In genomic region chr11:79131949-79132411, GRCm38 (mm10) we compare ENCODE assay signal across 12 mouse cellular contexts. TPM values are rescaled to one million over a fixed set of nuclear protein-coding genes. Genes with fewer than 3 reads are reported as not detected.
DNase-seq lines count a peak whose midpoint lies in the region; ATAC-seq and TF ChIP-seq lines count a peak whose summit lies in the region.
"Had no signal": no experiment of that assay in that cellular context is flagged by ENCODE, and none has a peak within 500 bp of the region (broad histone marks: within the 10 kb centered on the region; RNA-seq: fewer than 3 reads in every experiment).

No protein-coding gene starts in this region.

- no peak overlapping the region for H3K9ac ChIP-seq in heart, postnatal 0 days (replicated peaks; ENCODE audit: low read depth, low read length)
- no peak overlapping the region for H3K9ac ChIP-seq in heart, adult 2 months (ENCODE audit: low read depth, low read length)
- H3K9ac ChIP-seq: hindbrain, embryonic 15.5 days had no signal

- H3K4me3 ChIP-seq in heart, postnatal 0 days (ENCODE audit: low read depth, low read length): no peak overlapping the region
- no peak overlapping the region for H3K4me3 ChIP-seq in heart, adult 2 months
- H3K4me3 ChIP-seq: hindbrain, embryonic 15.5 days; myocyte had no signal

- H3K9me3 ChIP-seq in heart, postnatal 0 days (replicated peaks; ENCODE audit: control insufficient read depth, low read length): 0 out of 2 replicates have a peak, but pooled peaks cover 3% of the 10 kb centered on the region
- H3K9me3 ChIP-seq: hindbrain, embryonic 15.5 days had no signal

- H3K27ac ChIP-seq in heart, postnatal 0 days (ENCODE audit: low read depth): no peak overlapping the region
- H3K27ac ChIP-seq in heart, adult 2 months: no peak overlapping the region
- H3K27ac ChIP-seq: hindbrain, embryonic 15.5 days had no signal

- no peaks in the 10 kb centered on the region for H3K27me3 ChIP-seq in heart, postnatal 0 days (ENCODE audit: control insufficient read depth, insufficient read depth, low read length)
- no peaks in the 10 kb centered on the region for H3K27me3 ChIP-seq in heart, adult 2 months (ENCODE audit: control insufficient read depth, insufficient read depth, low read length)
- H3K27me3 ChIP-seq: hindbrain, embryonic 15.5 days had no signal

- TF ChIP-seq POLR2A in heart, adult 2 months (IDR thresholded peaks at IDR 0.05; ENCODE audit: insufficient read depth, low read depth, low read length): no peak

- intact Hi-C loops in heart, adult 2 months (cut with DNase I): no loop called here

- peaks cover 37% of the 10 kb centered on the region for H3K4me1 ChIP-seq in heart, postnatal 0 days (ENCODE audit: control insufficient read depth, insufficient read depth)
- peaks cover 25% of the 10 kb centered on the region for H3K4me1 ChIP-seq in heart, adult 2 months (ENCODE audit: control insufficient read depth, insufficient read depth, low read length)

- H3K4me2 ChIP-seq in heart, postnatal 0 days (ENCODE audit: low read depth, low read length): no peak overlapping the region
- H3K4me2 ChIP-seq: hindbrain, embryonic 15.5 days had no signal

- TF ChIP-seq CTCF in heart, postnatal 0 days (IDR thresholded peaks at IDR 0.05; ENCODE audit: low read depth): no peak
- no peak for TF ChIP-seq CTCF in heart, adult 2 months (IDR thresholded peaks at IDR 0.05)

- no peak for TF ChIP-seq EP300 in heart, postnatal 0 days (IDR thresholded peaks at IDR 0.05; ENCODE audit: low read depth)
- TF ChIP-seq EP300 in heart, adult 2 months (IDR thresholded peaks at IDR 0.05; ENCODE audit: insufficient read depth, low read depth, low read length): no peak

- no peaks in the 10 kb centered on the region for H3K36me3 ChIP-seq in heart, postnatal 0 days (replicated peaks; ENCODE audit: control insufficient read depth, insufficient read depth, low read length)
- H3K36me3 ChIP-seq in heart, adult 2 months (ENCODE audit: control insufficient read depth, insufficient read depth, low read length): no peaks in the 10 kb centered on the region
- H3K36me3 ChIP-seq: hindbrain, embryonic 15.5 days had no signal

- DNase-seq in heart, postnatal 0 days (ENCODE audit: low spot score): peak; percentile 13
- DNase-seq in heart, adult 2 months: no peak
- peak; percentile 87 for DNase-seq in CD4-positive helper T cell, adult 2 months (ENCODE audit: low read depth, low spot score)
- DNase-seq in R1 (ENCODE audit: low read depth, low spot score): peak; percentile 45
- no peak for DNase-seq in right cerebral cortex, postnatal 4 days
- DNase-seq in layer of hippocampus, adult 18-20 months (ENCODE audit: low spot score in 2 of 2): no peak
- no peak for DNase-seq in left cerebral cortex, adult 8-10 months (ENCODE audit: low spot score in 2 of 2)
- DNase-seq: right cerebral cortex, postnatal 14 days had no signal

- no peaks in the 10 kb centered on the region for H3K79me2 ChIP-seq in heart, adult 2 months (replicated peaks; ENCODE audit: control insufficient read depth, insufficient read depth, low read length)

- WGBS in heart, postnatal 0 days: 32% methylated on average over 9 of the region's 9 CpGs
- WGBS in heart, adult 2 months: 36% methylated on average over 9 of the region's 9 CpGs

- 0 out of 2 replicates have a peak, but pooled peaks have one; percentile 8 for ATAC-seq in heart, postnatal 0 days (ENCODE audit: insufficient read depth, low read depth)
- ATAC-seq in megakaryocyte, adult 5-6 weeks (ENCODE audit: poor library complexity, severe bottlenecking): peak; percentile 29
- ATAC-seq: forebrain, embryonic 16.5 days had no signal

RNA-seq across cellular contexts. Expression of gene Ksr1, which starts 14.2 kb away (rescaled TPM):
- total RNA-seq in heart, postnatal 0 days (2014; rRNA removed; ENCODE audit: low replicate concordance): 7.7 and 15.2 TPM in 2 replicates
- 1.3 and 1.5 TPM in 2 replicates for polyA plus RNA-seq in heart, postnatal 0 days (2015; fragmentation: Nextera tagmentation; extraction: Ambion mirVana)
- total RNA-seq in heart, adult 2 months (2021): 1 to 10 TPM; 5.1 to 7.0 TPM
- polyA plus RNA-seq in heart, adult 2 months (2012; rRNA removed): 6.7 and 7.8 TPM in 2 replicates
- total RNA-seq in megakaryocyte, adult 5-6 weeks (2015): 6.4 and 6.8 TPM in 2 replicates
- 5.2 and 10.8 TPM in 2 replicates for total RNA-seq in megakaryocyte, adult 5-6 weeks (2017)
- total RNA-seq in layer of hippocampus, adult 18-20 months (2021): 100 to 1,000 TPM; 213 to 230 TPM
- 10 to 100 TPM; 53.6 to 63.6 (median 56.0) TPM for total RNA-seq in left cerebral cortex, adult 8-10 months (2022)

Comparison
In these comparisons a context has a peak if more than half of its experiments do, and no peak if none do; other contexts are left out.
1. DNase-seq: peak in heart, postnatal 0 days (single experiment), CD4-positive helper T cell, adult 2 months (single experiment) and R1 (single experiment); none in heart, adult 2 months (0 of 2), right cerebral cortex, postnatal 4 days (single experiment), layer of hippocampus, adult 18-20 months (0 of 2) and left cerebral cortex, adult 8-10 months (0 of 2).